In the genomic region with DNA sequence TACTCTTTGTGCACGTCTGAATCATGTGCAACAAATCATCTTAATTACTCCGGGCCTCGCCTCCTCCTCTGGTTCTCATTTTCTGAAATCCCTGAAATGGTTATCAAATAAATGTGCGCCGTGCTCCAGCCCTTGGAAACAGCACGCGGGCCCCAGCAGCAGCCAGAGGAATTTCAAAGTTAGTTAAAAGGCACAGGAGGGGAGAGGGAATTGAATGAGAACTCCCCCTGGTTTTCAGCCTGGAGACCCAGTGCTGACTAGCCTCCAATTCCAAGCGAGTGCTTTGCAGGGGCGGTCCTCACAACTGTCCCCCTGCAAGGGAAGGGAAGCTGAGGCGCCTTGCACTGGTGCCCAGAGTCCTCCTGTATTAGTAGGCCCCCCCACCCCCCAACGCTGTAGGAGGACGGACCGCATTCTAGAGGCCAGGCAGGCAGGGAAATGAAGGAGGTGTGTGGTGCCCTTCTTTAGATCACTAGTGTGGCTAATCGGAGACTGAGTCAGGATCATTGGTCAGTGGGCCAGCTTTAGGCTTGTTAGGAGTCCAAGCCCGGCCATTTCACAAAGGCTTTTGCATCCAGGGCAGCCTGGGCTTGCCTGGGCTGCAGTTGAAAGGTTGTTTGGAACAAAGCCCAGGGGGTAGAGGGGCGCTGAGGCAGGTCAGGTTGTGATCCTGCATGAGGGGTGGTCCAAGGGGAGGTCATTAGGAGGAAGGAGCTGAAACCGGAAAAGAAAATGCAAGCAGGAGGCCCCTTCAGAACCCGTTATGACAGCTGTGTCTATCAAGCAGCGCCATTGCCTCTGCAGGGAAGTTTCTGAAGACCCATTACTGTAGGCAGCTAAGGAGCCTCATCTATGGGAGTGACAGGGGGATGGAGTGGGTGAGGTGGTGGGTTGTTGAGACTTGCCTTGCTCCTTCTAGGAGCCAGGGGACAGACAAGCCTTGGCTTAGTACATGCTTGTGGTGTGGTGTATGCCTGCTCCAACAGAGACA, we compare ENCODE assay signal across 9 mouse cellular contexts.
DNase-seq lines count a peak whose midpoint lies in the region; ATAC-seq and TF ChIP-seq lines count a peak whose summit lies in the region.
"Had no signal": no experiment of that assay in that cellular context is flagged by ENCODE, and none has a peak within 500 bp of the region (broad histone marks: within the 10 kb centered on the region; RNA-seq: fewer than 3 reads in every experiment).

No protein-coding gene starts in this region.

- intact Hi-C loops in left cerebral cortex, postnatal 25 days (cut with DNase I), result no loop called here

- no peaks in the 10 kb centered on the region for H3K36me3 ChIP-seq in embryonic facial prominence, embryonic 15.5 days
- no peaks in the 10 kb centered on the region for H3K36me3 ChIP-seq in hindbrain, postnatal 0 days (ENCODE audit: insufficient read depth, low read length)
- H3K36me3 ChIP-seq in neural tube, embryonic 12.5 days, result no peaks in the 10 kb centered on the region

- H3K9me3 ChIP-seq in embryonic facial prominence, embryonic 15.5 days (replicated peaks), result no peaks in the 10 kb centered on the region
- no peaks in the 10 kb centered on the region for H3K9me3 ChIP-seq in hindbrain, postnatal 0 days (ENCODE audit: low read length)
- H3K9me3 ChIP-seq in neural tube, embryonic 12.5 days, result no peaks in the 10 kb centered on the region

- H3K4me1 ChIP-seq in embryonic facial prominence, embryonic 15.5 days, result peaks cover 11% of the 10 kb centered on the region
- peaks cover 8% of the 10 kb centered on the region for H3K4me1 ChIP-seq in hindbrain, postnatal 0 days (ENCODE audit: insufficient read depth, low read length)
- peaks cover 16% of the 10 kb centered on the region; the same call in 1 of the 2 replicates for H3K4me1 ChIP-seq in neural tube, embryonic 12.5 days

- ATAC-seq in embryonic facial prominence, embryonic 15.5 days (ENCODE audit: insufficient number of reproducible peaks, low FRiP score, low TSS enrichment, low read depth), result peak; percentile 52
- ATAC-seq in hindbrain, postnatal 0 days, result peak; percentile 66
- ATAC-seq in neural tube, embryonic 12.5 days (ENCODE audit: low FRiP score, low read depth), result peak; percentile 61; the same call in 1 of the 2 replicates

- peak overlapping the region; percentile 7 for H3K4me3 ChIP-seq in embryonic facial prominence, embryonic 15.5 days (replicated peaks)
- peak overlapping the region; percentile 5; the same call in 1 of the 2 replicates for H3K4me3 ChIP-seq in hindbrain, postnatal 0 days (ENCODE audit: low read length)
- H3K4me3 ChIP-seq in neural tube, embryonic 12.5 days, result no peak overlapping the region

- H3K27me3 ChIP-seq in embryonic facial prominence, embryonic 15.5 days, result no peaks in the 10 kb centered on the region
- no peaks in the 10 kb centered on the region for H3K27me3 ChIP-seq in hindbrain, postnatal 0 days (ENCODE audit: insufficient read depth, low read length)
- no peaks in the 10 kb centered on the region for H3K27me3 ChIP-seq in neural tube, embryonic 12.5 days (replicated peaks)

- TF ChIP-seq CTCF in hindbrain, postnatal 0 days (IDR thresholded peaks at IDR 0.05; ENCODE audit: low read depth), result no peak

- 0 out of 2 replicates have a peak overlapping the region, but pooled peaks have one; percentile 34 for H3K27ac ChIP-seq in embryonic facial prominence, embryonic 15.5 days (replicated peaks)
- peak overlapping the region; percentile 32; the same call in 1 of the 2 replicates for H3K27ac ChIP-seq in hindbrain, postnatal 0 days
- no peak overlapping the region for H3K27ac ChIP-seq in neural tube, embryonic 12.5 days

- H3K9ac ChIP-seq in embryonic facial prominence, embryonic 15.5 days, result no peak overlapping the region
- no peak overlapping the region for H3K9ac ChIP-seq in hindbrain, postnatal 0 days (replicated peaks; ENCODE audit: low read length)
- H3K9ac ChIP-seq in neural tube, embryonic 12.5 days, result 0 out of 2 replicates have a peak overlapping the region, but pooled peaks have one; percentile 45

- 10% methylated on average over 19 of the region's 19 CpGs for WGBS in embryonic facial prominence, embryonic 15.5 days
- 11% methylated on average over 19 of the region's 19 CpGs for WGBS in hindbrain, postnatal 0 days
- WGBS in neural tube, embryonic 12.5 days, result 12% methylated on average over 19 of the region's 19 CpGs

- peak; percentile 24 to 27 for DNase-seq in left cerebral cortex, postnatal 25 days (ENCODE audit: low spot score in 2 of 2)
- no peak for DNase-seq in left cerebral cortex, adult 8-10 months (ENCODE audit: low spot score in 2 of 2)
- peak; percentile 36 for DNase-seq in hindbrain, postnatal 0 days (ENCODE audit: low spot score)
- no peak for DNase-seq in cerebellum, postnatal 14 days
- DNase-seq in layer of hippocampus, adult 8-10 months (ENCODE audit: low spot score in 2 of 2), result no peak
- DNase-seq in layer of hippocampus, postnatal 25 days (ENCODE audit: extremely low spot score in 1 of 2, low spot score in 1 of 2), result no peak
- DNase-seq: cerebellum, adult 18-20 months had no signal

- H3K4me2 ChIP-seq in embryonic facial prominence, embryonic 15.5 days (replicated peaks), result peak overlapping the region; percentile 43
- H3K4me2 ChIP-seq in hindbrain, postnatal 0 days (ENCODE audit: low read depth, low read length), result peak overlapping the region; percentile 51
- peak overlapping the region; percentile 42 for H3K4me2 ChIP-seq in neural tube, embryonic 12.5 days (replicated peaks)

Comparison
In these comparisons a context has a peak if more than half of its experiments do, and no peak if none do; other contexts are left out.
1. DNase-seq: peak in left cerebral cortex, postnatal 25 days (2 of 2) and hindbrain, postnatal 0 days (single experiment); none in left cerebral cortex, adult 8-10 months (0 of 2), cerebellum, postnatal 14 days (0 of 2), layer of hippocampus, adult 8-10 months (0 of 2) and layer of hippocampus, postnatal 25 days (0 of 2).
2. Peak in every context shown above with its lines, with median percentiles within 50 percentile points of each other: ATAC-seq and H3K4me2 ChIP-seq.